Mouse (Mus musculus) MEL (cell line): ENCODE measurements at regions not wholly inside any gene's neighbourhood (a gene's known extent, or its start where the extent isn't known, plus 50 kb on each side); places are given as distances from the start of the nearest gene placed in this dataset.

Experiments used
- DNase-seq: peaks from one replicate; pipeline ENCODE4 v3.0.0; 2011; ENCODE audit warnings: low read depth, low spot score
- H3K27ac ChIP-seq: 2 replicates; pipeline ENCODE4 v1.5.1; 2012; ENCODE audit warnings: low read depth, mild to moderate bottlenecking, control low read depth, low read length, moderate library complexity; ENCODE audit not compliant: control insufficient read depth
- H3K27me3 ChIP-seq, 2 experiments: fragments of 150-350 bp in 1 of 2; sonication (generic) in 1 of 2; 2 replicates each; pipeline ENCODE4 v1.6.1; 2012; ENCODE audit warnings: low read length in 2 of 2, mild to moderate bottlenecking in 2 of 2, improper control_type of control experiment in 1 of 2, moderate library complexity in 1 of 2; ENCODE audit not compliant: insufficient read depth in 2 of 2, control insufficient read depth in 1 of 2
- H3K36me3 ChIP-seq, 2 experiments: 2 replicates each; pipeline ENCODE4 v1.6.1; 2012 to 2014; ENCODE audit warnings: low read length in 2 of 2, improper control_type of control experiment in 1 of 2, inconsistent platforms in 1 of 2, mild to moderate bottlenecking in 1 of 2; ENCODE audit not compliant: insufficient read depth in 2 of 2, control insufficient read depth in 1 of 2
- H3K4me1 ChIP-seq, 2 experiments: fragments of 150-350 bp in 1 of 2; sonication (generic) in 1 of 2; 2 replicates each; pipeline ENCODE4 v1.6.1; 2012; ENCODE audit warnings: low read length in 2 of 2, improper control_type of control experiment in 1 of 2, mild to moderate bottlenecking in 1 of 2; ENCODE audit not compliant: insufficient read depth in 2 of 2, control insufficient read depth in 1 of 2
- H3K4me3 ChIP-seq, 2 experiments: fragments of 150-350 bp in 1 of 2; sonication (generic) in 1 of 2; 2 replicates each; pipeline ENCODE4 v1.5.1; 2012; ENCODE audit warnings: low read depth in 2 of 2, low read length in 2 of 2, mild to moderate bottlenecking in 2 of 2, moderate library complexity in 2 of 2, control low read depth in 1 of 2, improper control_type of control experiment in 1 of 2; ENCODE audit not compliant: control insufficient read depth in 1 of 2, insufficient read depth in 1 of 2
- H3K79me2 ChIP-seq: 2 replicates; pipeline ENCODE4 v1.6.1; 2012; ENCODE audit warnings: mild to moderate bottlenecking, low read length, moderate library complexity; ENCODE audit not compliant: control insufficient read depth, poor library complexity, insufficient read depth
- H3K9ac ChIP-seq: 2 replicates; pipeline ENCODE4 v1.6.1; 2012; ENCODE audit warnings: low read depth, mild to moderate bottlenecking, control low read depth, low read length, moderate library complexity; ENCODE audit not compliant: control insufficient read depth, poor library complexity, severe bottlenecking
- H3K9me3 ChIP-seq: fragments of 150-350 bp; sonication (generic); replicated peaks from 2 replicates; pipeline ENCODE4 v1.6.1; 2012; ENCODE audit warnings: mild to moderate bottlenecking, low read length, improper control_type of control experiment, moderate library complexity; ENCODE audit not compliant: insufficient read depth
- BHLHE40 ChIP-seq: IDR thresholded peaks from 2 replicates; pipeline ENCODE4 v1.6.1; 2012; ENCODE audit warnings: low read depth, mild to moderate bottlenecking, inconsistent platforms, low read length, improper control_type of control experiment, borderline replicate concordance
- CHD1 ChIP-seq: IDR thresholded peaks from 2 replicates; pipeline ENCODE4 v1.6.1; 2012; ENCODE audit warnings: low read depth, mild to moderate bottlenecking, inconsistent platforms, low read length, improper control_type of control experiment
- CTCF ChIP-seq, 3 experiments: IDR thresholded peaks in 2 of 3; conservative IDR thresholded peaks in 1 of 3; 2 replicates each; pipeline ENCODE4 v1.5.1; 2011 to 2012; ENCODE audit warnings: low read length in 3 of 3, low read depth in 2 of 3, mild to moderate bottlenecking in 2 of 3, improper control_type of control experiment in 1 of 3, inconsistent platforms in 1 of 3, mixed read lengths in 1 of 3, moderate library complexity in 1 of 3; ENCODE audit not compliant: control insufficient read depth in 1 of 3, insufficient read depth in 1 of 3, poor library complexity in 1 of 3, severe bottlenecking in 1 of 3
- ELF1 ChIP-seq: IDR thresholded peaks from 2 replicates; pipeline ENCODE4 v1.6.1; 2014; ENCODE audit warnings: low read depth, mild to moderate bottlenecking, inconsistent platforms, low read length, improper control_type of control experiment, moderate library complexity
- EP300 ChIP-seq, 2 experiments: IDR thresholded peaks; 2 replicates each; pipeline ENCODE4 v1.6.1; 2011; ENCODE audit warnings: improper control_type of control experiment in 2 of 2, low read length in 2 of 2, low read depth in 1 of 2, mild to moderate bottlenecking in 1 of 2
- ETS1 ChIP-seq: IDR thresholded peaks from 2 replicates; pipeline ENCODE4 v1.6.1; 2012; ENCODE audit warnings: low read depth, mild to moderate bottlenecking, inconsistent platforms, low read length, improper control_type of control experiment, moderate library complexity
- GATA1 ChIP-seq: IDR thresholded peaks from 2 replicates; pipeline ENCODE4 v1.6.1; 2011; ENCODE audit warnings: low read depth, low read length, improper control_type of control experiment
- MAFK ChIP-seq: IDR thresholded peaks from 2 replicates; pipeline ENCODE4 v1.6.1; 2011; ENCODE audit warnings: low read depth, mild to moderate bottlenecking, low read length, improper control_type of control experiment, borderline replicate concordance
- MAX ChIP-seq: IDR thresholded peaks from 2 replicates; pipeline ENCODE4 v1.6.1; 2011; ENCODE audit warnings: low read length, improper control_type of control experiment
- MEF2A ChIP-seq: IDR thresholded peaks from 2 replicates; pipeline ENCODE4 v1.6.1; 2014; ENCODE audit warnings: low read depth, mild to moderate bottlenecking, inconsistent platforms, low read length, improper control_type of control experiment; ENCODE audit not compliant: poor library complexity, insufficient replicate concordance, severe bottlenecking; ENCODE audit errors: extremely low read depth
- MXI1 ChIP-seq: IDR thresholded peaks from 2 replicates; pipeline ENCODE4 v1.6.1; 2011; ENCODE audit warnings: mild to moderate bottlenecking, low read depth, low read length, improper control_type of control experiment
- POLR2A ChIP-seq, 2 experiments: IDR thresholded peaks; 2 replicates each; pipeline ENCODE4 v1.6.1; 2011 to 2012; ENCODE audit warnings: low read length in 2 of 2, mild to moderate bottlenecking in 2 of 2, control low read depth in 1 of 2, improper control_type of control experiment in 1 of 2, low read depth in 1 of 2, moderate library complexity in 1 of 2; ENCODE audit not compliant: control insufficient read depth in 1 of 2, insufficient read depth in 1 of 2, poor library complexity in 1 of 2
- POLR2AphosphoS2 ChIP-seq: IDR thresholded peaks from 2 replicates; pipeline ENCODE4 v1.6.1; 2011; ENCODE audit warnings: low read length, improper control_type of control experiment
- POLR2AphosphoS5 ChIP-seq: IDR thresholded peaks from 2 replicates; pipeline ENCODE4 v1.6.1; 2012; ENCODE audit warnings: low read depth, borderline replicate concordance, mild to moderate bottlenecking, inconsistent platforms, low read length, moderate library complexity, mixed read lengths
- RCOR1 ChIP-seq: IDR thresholded peaks from 2 replicates; pipeline ENCODE4 v1.6.1; 2012; ENCODE audit warnings: low read depth, mild to moderate bottlenecking, inconsistent platforms, low read length, improper control_type of control experiment
- TAL1 ChIP-seq: IDR thresholded peaks from 2 replicates; pipeline ENCODE4 v1.6.1; 2012; ENCODE audit warnings: mild to moderate bottlenecking, inconsistent platforms, low read length, moderate library complexity, mixed read lengths
- TBP ChIP-seq: IDR thresholded peaks from 2 replicates; pipeline ENCODE4 v1.8.0; 2011; ENCODE audit warnings: low read depth, low read length, improper control_type of control experiment
- ZC3H11A ChIP-seq: IDR thresholded peaks from 2 replicates; pipeline ENCODE4 v1.6.1; 2012; ENCODE audit warnings: low read depth, mild to moderate bottlenecking, inconsistent platforms, low read length, improper control_type of control experiment
- ZKSCAN1 ChIP-seq: IDR thresholded peaks from 2 replicates; pipeline ENCODE4 v1.6.1; 2012; ENCODE audit warnings: low read depth, mild to moderate bottlenecking, inconsistent platforms, low read length, improper control_type of control experiment, moderate library complexity
- ZMIZ1 ChIP-seq: IDR thresholded peaks from 2 replicates; pipeline ENCODE4 v1.6.1; 2012; ENCODE audit warnings: low read depth, mild to moderate bottlenecking, inconsistent platforms, low read length, improper control_type of control experiment, moderate library complexity

DNA sequence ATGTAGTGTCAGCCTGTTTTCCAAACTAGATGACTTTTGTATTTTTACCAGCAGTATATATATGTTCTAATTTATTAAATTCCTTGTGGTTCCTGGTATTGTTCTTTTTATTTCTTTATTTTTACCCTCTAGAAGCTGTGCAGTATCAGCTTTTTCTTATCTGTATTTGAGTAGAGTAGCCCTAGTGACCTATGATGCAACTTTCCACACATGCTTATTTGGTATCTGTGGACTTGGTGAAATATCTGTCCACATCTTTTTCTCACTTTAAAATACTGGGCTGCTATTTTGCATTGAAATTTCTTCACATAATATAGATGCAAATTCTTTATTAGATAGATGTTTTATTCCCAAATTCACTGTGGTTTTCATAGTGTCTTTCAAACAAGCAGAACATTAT is 97.1 kb downstream of the Rgs2 start:
- H3K9ac ChIP-seq = no peak overlapping the region
- DNase-seq = no peak
- no peaks in the 10 kb centered on the region for H3K79me2 ChIP-seq
- H3K9me3 ChIP-seq = no peaks in the 10 kb centered on the region
- no peak overlapping the region for H3K27ac ChIP-seq
- no peak for TF ChIP-seq TBP
- TF ChIP-seq POLR2A (IDR thresholded peaks at IDR 0.05; ENCODE audit: control insufficient read depth in 1 of 2, insufficient read depth in 1 of 2, low read depth in 1 of 2, low read length in 2 of 2, poor library complexity in 1 of 2) = no peak
- no peak for TF ChIP-seq ETS1
- TF ChIP-seq ZKSCAN1 = no peak
- no peak for TF ChIP-seq ZC3H11A
- no peak for TF ChIP-seq ZMIZ1
- no peak for TF ChIP-seq ELF1
- TF ChIP-seq POLR2AphosphoS5 = no peak
- no peak for TF ChIP-seq GATA1
- no peak for TF ChIP-seq RCOR1
- TF ChIP-seq BHLHE40 = no peak
- no peak for TF ChIP-seq TAL1
- no peak for TF ChIP-seq POLR2AphosphoS2
- no peak for TF ChIP-seq CTCF (IDR thresholded peaks at IDR 0.05 in 2 of 3, conservative IDR thresholded peaks at IDR 0.05 in 1 of 3; ENCODE audit: control insufficient read depth in 1 of 3, insufficient read depth in 1 of 3, low read depth in 2 of 3, low read length in 3 of 3, poor library complexity in 1 of 3, severe bottlenecking in 1 of 3)
- no peak for TF ChIP-seq CHD1
- TF ChIP-seq MXI1 = no peak
- TF ChIP-seq, all 39 proteins: peak for 0
- Histone ChIP-seq H3K36me3 (no peaks in the 10 kb centered on the region), H3K4me3 (no peak overlapping the region), H3K4me1 (no peaks in the 10 kb centered on the region), H3K27me3 (no peaks in the 10 kb centered on the region)

GRCm38 (mm10) chr1:143903985-143904384 is 100.0 kb downstream of the Rgs2 start:
- no peaks in the 10 kb centered on the region for H3K36me3 ChIP-seq
- no peak overlapping the region for H3K9ac ChIP-seq
- H3K27me3 ChIP-seq = no peaks in the 10 kb centered on the region
- H3K79me2 ChIP-seq = no peaks in the 10 kb centered on the region
- no peaks in the 10 kb centered on the region for H3K4me1 ChIP-seq
- H3K27ac ChIP-seq = no peak overlapping the region
- TF ChIP-seq MAFK = no peak
- no peak for TF ChIP-seq EP300 (IDR thresholded peaks at IDR 0.05; ENCODE audit: low read depth in 1 of 2, low read length in 2 of 2)
- TF ChIP-seq MEF2A = no peak
- no peak for TF ChIP-seq MAX
- TF ChIP-seq GATA1 = no peak
- TF ChIP-seq, all 39 proteins: peak for 0
- no peak for DNase-seq
- Histone ChIP-seq H3K4me3 (no peak overlapping the region), H3K9me3 (no peaks in the 10 kb centered on the region)
